Mouse (Mus musculus): ENCODE measurements around the gene Nfib.

GRCm38 (mm10) chr4:82506081-82506730 lies 199.3 kb downstream of the Nfib start:
- TF ChIP-seq CTCF (IDR thresholded peaks at IDR 0.05; ENCODE audit: low read depth, low read length) (no peak), GATA2 (IDR thresholded peaks at IDR 0.05; ENCODE audit: borderline replicate concordance, low read depth, low read length) (no peak)

Data from G1E (cell line).